Mouse (Mus musculus): ENCODE measurements around the gene Abat.

- TF ChIP-seq CTCF (IDR thresholded peaks at IDR 0.05) (no peak), EP300 (IDR thresholded peaks at IDR 0.05; ENCODE audit: insufficient read depth, low read depth, low read length) (no peak)
Measured at GRCm38 (mm10) chr16:8568881-8569280, 55.7 kb downstream of the Abat start.

Data from heart, adult 2 months (tissue).